ENCODE assay signal across 10 mouse cellular contexts in genomic region chr10:95576876-95577566, GRCm38 (mm10). TPM values are rescaled to one million over a fixed set of nuclear protein-coding genes. Genes with fewer than 3 reads are reported as not detected.
DNase-seq lines count a peak whose midpoint lies in the region; ATAC-seq and TF ChIP-seq lines count a peak whose summit lies in the region.
"Had no signal": no experiment of that assay in that cellular context is flagged by ENCODE, and none has a peak within 500 bp of the region (broad histone marks: within the 10 kb centered on the region; RNA-seq: fewer than 3 reads in every experiment).

No protein-coding gene starts in this region.

- no peak overlapping the region for H3K27ac ChIP-seq in intestine, embryonic 14.5 days (ENCODE audit: low read depth)
- no peak overlapping the region for H3K27ac ChIP-seq in intestine, postnatal 0 days (ENCODE audit: low read depth, low read length)
- no peak overlapping the region for H3K27ac ChIP-seq in liver, embryonic 12.5 days
- H3K27ac ChIP-seq in neural tube, embryonic 12.5 days: no peak overlapping the region

- H3K9ac ChIP-seq in intestine, embryonic 14.5 days (ENCODE audit: low read length): no peak overlapping the region
- no peak overlapping the region for H3K9ac ChIP-seq in intestine, postnatal 0 days (ENCODE audit: low read depth, low read length)
- no peak overlapping the region for H3K9ac ChIP-seq in liver, embryonic 12.5 days
- H3K9ac ChIP-seq in neural tube, embryonic 12.5 days: no peak overlapping the region

- no peaks in the 10 kb centered on the region for H3K9me3 ChIP-seq in intestine, embryonic 14.5 days (ENCODE audit: control insufficient read depth, low read length)
- H3K9me3 ChIP-seq in intestine, postnatal 0 days (ENCODE audit: control insufficient read depth): no peaks in the 10 kb centered on the region
- no peaks in the 10 kb centered on the region for H3K9me3 ChIP-seq in liver, embryonic 12.5 days (replicated peaks)
- H3K9me3 ChIP-seq in neural tube, embryonic 12.5 days: no peaks in the 10 kb centered on the region
- H3K9me3 ChIP-seq: G1E had no signal

- H3K27me3 ChIP-seq in intestine, embryonic 14.5 days (replicated peaks; ENCODE audit: control insufficient read depth, insufficient read depth, low read length): no peaks in the 10 kb centered on the region
- no peaks in the 10 kb centered on the region for H3K27me3 ChIP-seq in intestine, postnatal 0 days (replicated peaks; ENCODE audit: control insufficient read depth, insufficient read depth, low read length)
- no peaks in the 10 kb centered on the region; the same call in 1 of the 2 replicates for H3K27me3 ChIP-seq in liver, embryonic 12.5 days (replicated peaks)
- no peaks in the 10 kb centered on the region for H3K27me3 ChIP-seq in neural tube, embryonic 12.5 days (replicated peaks)

- peak; percentile 51 for DNase-seq in intestine, embryonic 14.5 days (ENCODE audit: low spot score)
- DNase-seq in embryo, embryonic 9.5 days (ENCODE audit: extremely low spot score): peak; percentile 43
- DNase-seq in frontal cortex, postnatal 14 days (ENCODE audit: low spot score in 2 of 2): no peak
- DNase-seq in left cerebral cortex, postnatal 25 days (ENCODE audit: low spot score in 2 of 2): no peak
- DNase-seq in left cerebral cortex, adult 9 months (ENCODE audit: low spot score in 2 of 2): no peak
- DNase-seq: thymus, adult 2 months had no signal

- no peaks in the 10 kb centered on the region for H3K36me3 ChIP-seq in intestine, embryonic 14.5 days (ENCODE audit: control insufficient read depth, insufficient read depth, low read length)
- no peaks in the 10 kb centered on the region for H3K36me3 ChIP-seq in intestine, postnatal 0 days (ENCODE audit: control insufficient read depth, insufficient read depth)
- H3K36me3 ChIP-seq in liver, embryonic 12.5 days: no peaks in the 10 kb centered on the region
- no peaks in the 10 kb centered on the region for H3K36me3 ChIP-seq in neural tube, embryonic 12.5 days
- H3K36me3 ChIP-seq: G1E had no signal

- no peak overlapping the region for H3K4me2 ChIP-seq in intestine, embryonic 14.5 days (ENCODE audit: low read length)
- no peak overlapping the region for H3K4me2 ChIP-seq in intestine, postnatal 0 days (replicated peaks; ENCODE audit: low read depth)
- peak overlapping the region; percentile 12; the same call in 1 of the 2 replicates for H3K4me2 ChIP-seq in liver, embryonic 12.5 days
- peak overlapping the region; percentile 27; the same call in 1 of the 2 replicates for H3K4me2 ChIP-seq in neural tube, embryonic 12.5 days (replicated peaks)

- WGBS in intestine, embryonic 14.5 days: 54% methylated on average over 14 of the region's 14 CpGs
- 59% methylated on average over 14 of the region's 14 CpGs for WGBS in intestine, postnatal 0 days
- 44% methylated on average over 14 of the region's 14 CpGs for WGBS in liver, embryonic 12.5 days (ENCODE audit: insufficient replicate concordance)
- WGBS in neural tube, embryonic 12.5 days: 46% methylated on average over 14 of the region's 14 CpGs

- intact Hi-C loops in left cerebral cortex, postnatal 25 days (cut with DNase I): no loop called here

- no peak for ATAC-seq in intestine, embryonic 14.5 days (replicated peaks; ENCODE audit: low FRiP score, low TSS enrichment, low read depth)
- ATAC-seq in intestine, postnatal 0 days: no peak
- ATAC-seq in liver, embryonic 12.5 days: no peak
- ATAC-seq in neural tube, embryonic 12.5 days (ENCODE audit: low FRiP score, low read depth): peak; percentile 76; the same call in 1 of the 2 replicates

- no peaks in the 10 kb centered on the region for H3K4me1 ChIP-seq in intestine, embryonic 14.5 days (replicated peaks; ENCODE audit: control insufficient read depth, insufficient read depth, low read length)
- H3K4me1 ChIP-seq in intestine, postnatal 0 days (replicated peaks; ENCODE audit: control insufficient read depth, insufficient read depth, low read length): no peaks in the 10 kb centered on the region
- H3K4me1 ChIP-seq in liver, embryonic 12.5 days: peaks cover 19% of the 10 kb centered on the region
- H3K4me1 ChIP-seq in neural tube, embryonic 12.5 days: peaks cover 6% of the 10 kb centered on the region; the same call in 1 of the 2 replicates

- no peak overlapping the region for H3K4me3 ChIP-seq in intestine, embryonic 14.5 days (ENCODE audit: low read depth, low read length)
- no peak overlapping the region for H3K4me3 ChIP-seq in intestine, postnatal 0 days (ENCODE audit: low read depth, low read length)
- H3K4me3 ChIP-seq in liver, embryonic 12.5 days: no peak overlapping the region
- H3K4me3 ChIP-seq in neural tube, embryonic 12.5 days: no peak overlapping the region

- TF ChIP-seq CTCF in intestine, postnatal 0 days (IDR thresholded peaks at IDR 0.05; ENCODE audit: low read depth): no peak

RNA-seq across cellular contexts. Expression of gene Nudt4, which starts 13.1 kb away (rescaled TPM):
- polyA plus RNA-seq in intestine, embryonic 14.5 days (2014; fragmentation: Nextera tagmentation; extraction: Ambion mirVana): 71.3 and 72.7 TPM in 2 replicates
- polyA plus RNA-seq in intestine, postnatal 0 days (2015; fragmentation: Nextera tagmentation; extraction: Ambion mirVana): 105 and 107 TPM in 2 replicates
- 130 and 134 TPM in 2 replicates for polyA plus RNA-seq in liver, embryonic 12.5 days (2016; fragmentation: Nextera tagmentation; extraction: Ambion mirVana)
- 120 and 130 TPM in 2 replicates for polyA plus RNA-seq in neural tube, embryonic 12.5 days (2016; fragmentation: Nextera tagmentation; extraction: Ambion mirVana)
- total RNA-seq in left cerebral cortex, postnatal 25 days (2021): 100 to 1,000 TPM; 146 to 170 TPM

Comparison
In these comparisons a context has a peak if more than half of its experiments do, and no peak if none do; other contexts are left out.
1. DNase-seq: peak in intestine, embryonic 14.5 days (single experiment) and embryo, embryonic 9.5 days (single experiment); none in frontal cortex, postnatal 14 days (0 of 2), left cerebral cortex, postnatal 25 days (0 of 2) and left cerebral cortex, adult 9 months (0 of 2).
2. H3K4me2 ChIP-seq: peak in liver, embryonic 12.5 days (single experiment) and neural tube, embryonic 12.5 days (single experiment); none in intestine, embryonic 14.5 days (single experiment) and intestine, postnatal 0 days (single experiment).